Mouse (Mus musculus): Measurements from ENCODE around the gene Sgpp2. TPM values are rescaled to one million over a fixed set of nuclear protein-coding genes. Genes with fewer than 3 reads are reported as not detected.

Sgpp2 gene
- polyA plus RNA-seq, 1 experiment from 2014 or later, result 20.0 TPM

- Histone ChIP-seq H3K9ac (no peak overlapping the region), H3K9me3 (replicated peaks) (no peaks in the 10 kb centered on the region), H3K4me3 (replicated peaks) (no peak overlapping the region), H3K36me3 (no peaks in the 10 kb centered on the region), H3K4me1 (peaks cover 37% of the 10 kb centered on the region), H3K27ac (no peak overlapping the region), H3K27me3 (no peaks in the 10 kb centered on the region), H3K4me2 (no peak overlapping the region)
- 40% methylated on average over 5 of the region's 5 CpGs for WGBS
- no peak for ATAC-seq (replicated peaks; ENCODE audit: low FRiP score)
Observed at GRCm38 (mm10) chr1:78340584-78340983, 30.4 kb downstream of the Sgpp2 start.

GRCm38 (mm10) chr1:78347317-78347806 lies 37.2 kb downstream of the Sgpp2 start:
- Histone ChIP-seq H3K36me3 (no peaks in the 10 kb centered on the region), H3K4me3 (replicated peaks) (no peak overlapping the region), H3K9ac (no peak overlapping the region), H3K4me1 (peaks cover 5% of the 10 kb centered on the region), H3K27ac (no peak overlapping the region), H3K9me3 (replicated peaks) (no peaks in the 10 kb centered on the region), H3K4me2 (no peak overlapping the region), H3K27me3 (no peaks in the 10 kb centered on the region)
- WGBS, result 82% methylated on average over 12 of the region's 12 CpGs
- ATAC-seq (replicated peaks; ENCODE audit: low FRiP score), result no peak

GRCm38 (mm10) chr1:78349219-78349618 lies 39.1 kb downstream of the Sgpp2 start:
- 88% methylated on average over 1 of the region's 1 CpGs for WGBS
- no peak overlapping the region for H3K4me3 ChIP-seq (replicated peaks)
- no peaks in the 10 kb centered on the region for H3K36me3 ChIP-seq
- no peak for ATAC-seq (replicated peaks; ENCODE audit: low FRiP score)
- H3K27ac ChIP-seq, result peak overlapping the region; percentile 34; the same call in 1 of the 2 replicates
- H3K9me3 ChIP-seq (replicated peaks), result no peaks in the 10 kb centered on the region
- no peaks in the 10 kb centered on the region for H3K27me3 ChIP-seq
- H3K4me1 ChIP-seq, result peaks cover 5% of the 10 kb centered on the region
- no peak overlapping the region for H3K4me2 ChIP-seq
- H3K9ac ChIP-seq, result no peak overlapping the region

GRCm38 (mm10) chr1:78353254-78353653 lies 43.1 kb downstream of the Sgpp2 start:
- no peak overlapping the region for H3K27ac ChIP-seq
- H3K4me1 ChIP-seq, result peaks cover 35% of the 10 kb centered on the region
- no peaks in the 10 kb centered on the region for H3K36me3 ChIP-seq
- H3K9me3 ChIP-seq (replicated peaks), result no peaks in the 10 kb centered on the region
- H3K4me3 ChIP-seq (replicated peaks), result no peak overlapping the region
- H3K27me3 ChIP-seq, result no peaks in the 10 kb centered on the region
- WGBS, result 87% methylated on average over 1 of the region's 1 CpGs
- no peak for ATAC-seq (replicated peaks; ENCODE audit: low FRiP score)
- H3K4me2 ChIP-seq, result no peak overlapping the region
- H3K9ac ChIP-seq, result no peak overlapping the region

- H3K36me3 ChIP-seq, result no peaks in the 10 kb centered on the region
- no peak overlapping the region for H3K9ac ChIP-seq
- 26% methylated on average over 4 of the region's 4 CpGs for WGBS
- no peak overlapping the region for H3K4me2 ChIP-seq
- peaks cover 31% of the 10 kb centered on the region for H3K4me1 ChIP-seq
- H3K4me3 ChIP-seq (replicated peaks), result no peak overlapping the region
- no peaks in the 10 kb centered on the region for H3K9me3 ChIP-seq (replicated peaks)
- H3K27ac ChIP-seq, result no peak overlapping the region
- ATAC-seq (replicated peaks; ENCODE audit: low FRiP score), result no peak; the same call in 1 of the 2 replicates
- H3K27me3 ChIP-seq, result no peaks in the 10 kb centered on the region
Observed at GRCm38 (mm10) chr1:78355123-78355522, 45.0 kb downstream of the Sgpp2 start.

GRCm38 (mm10) chr1:78357415-78357814 lies 47.3 kb downstream of the Sgpp2 start:
- peaks cover 31% of the 10 kb centered on the region for H3K4me1 ChIP-seq
- no peak overlapping the region for H3K4me2 ChIP-seq
- H3K9ac ChIP-seq, result no peak overlapping the region
- no peaks in the 10 kb centered on the region for H3K27me3 ChIP-seq
- H3K36me3 ChIP-seq, result no peaks in the 10 kb centered on the region
- H3K9me3 ChIP-seq (replicated peaks), result no peaks in the 10 kb centered on the region
- ATAC-seq (replicated peaks; ENCODE audit: low FRiP score), result no peak; the same call in 1 of the 2 replicates
- H3K4me3 ChIP-seq (replicated peaks), result no peak overlapping the region
- 0 out of 2 replicates have a peak overlapping the region, but pooled peaks have one; percentile 9 for H3K27ac ChIP-seq
- 49% methylated on average over 4 of the region's 4 CpGs for WGBS

- H3K4me2 ChIP-seq, result no peak overlapping the region
- WGBS, result 63% methylated on average over 1 of the region's 1 CpGs
- H3K4me1 ChIP-seq, result peaks cover 33% of the 10 kb centered on the region
- no peak overlapping the region for H3K4me3 ChIP-seq (replicated peaks)
- H3K9me3 ChIP-seq (replicated peaks), result no peaks in the 10 kb centered on the region
- H3K27me3 ChIP-seq, result no peaks in the 10 kb centered on the region
- H3K36me3 ChIP-seq, result no peaks in the 10 kb centered on the region
- H3K27ac ChIP-seq, result 0 out of 2 replicates have a peak overlapping the region, but pooled peaks have one; percentile 9
- ATAC-seq (replicated peaks; ENCODE audit: low FRiP score), result no peak
- H3K9ac ChIP-seq, result no peak overlapping the region
Observed at GRCm38 (mm10) chr1:78357868-78358267, 47.7 kb downstream of the Sgpp2 start.

- H3K9ac ChIP-seq, result no peak overlapping the region
- peak; percentile 86 for ATAC-seq (replicated peaks; ENCODE audit: low FRiP score)
- no peak overlapping the region for H3K4me2 ChIP-seq
- no peak overlapping the region for H3K4me3 ChIP-seq (replicated peaks)
- H3K36me3 ChIP-seq, result no peaks in the 10 kb centered on the region
- H3K9me3 ChIP-seq (replicated peaks), result no peaks in the 10 kb centered on the region
- no peaks in the 10 kb centered on the region for H3K27me3 ChIP-seq
- peaks cover 41% of the 10 kb centered on the region for H3K4me1 ChIP-seq
- H3K27ac ChIP-seq, result peak overlapping the region; percentile 71
- WGBS, result 35% methylated on average over 13 of the region's 13 CpGs
Observed at GRCm38 (mm10) chr1:78363965-78364889, 54.1 kb downstream of the Sgpp2 start.

DNA sequence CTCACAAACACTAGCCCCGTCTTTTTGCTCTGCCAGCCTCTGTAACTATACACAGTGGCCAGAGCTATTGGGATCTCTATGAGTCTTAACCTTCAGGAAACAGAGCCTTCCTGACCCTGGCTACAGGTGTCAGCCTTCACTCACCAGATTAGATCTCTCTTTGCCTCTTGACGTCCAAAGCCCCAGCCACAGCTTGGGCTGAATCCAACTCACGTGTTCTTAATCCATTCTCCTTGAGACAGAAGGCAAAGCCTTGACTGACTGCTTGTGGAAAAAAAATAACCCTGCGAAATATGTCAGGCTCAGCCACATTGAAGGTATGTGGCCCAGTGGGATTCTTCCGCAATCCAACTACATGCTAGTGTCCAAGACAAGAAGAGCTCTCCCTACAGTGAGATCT lies 57.7 kb downstream of the Sgpp2 start:
- H3K27ac ChIP-seq, result peak overlapping the region; percentile 42; the same call in 1 of the 2 replicates
- no peak overlapping the region for H3K9ac ChIP-seq
- no peaks in the 10 kb centered on the region for H3K36me3 ChIP-seq
- H3K4me2 ChIP-seq, result no peak overlapping the region
- no peaks in the 10 kb centered on the region for H3K9me3 ChIP-seq (replicated peaks)
- H3K4me1 ChIP-seq, result peaks cover 47% of the 10 kb centered on the region
- H3K27me3 ChIP-seq, result no peaks in the 10 kb centered on the region
- no peak overlapping the region for H3K4me3 ChIP-seq (replicated peaks)
- ATAC-seq (replicated peaks; ENCODE audit: low FRiP score), result no peak
- WGBS, result 60% methylated on average over 5 of the region's 5 CpGs

DNA sequence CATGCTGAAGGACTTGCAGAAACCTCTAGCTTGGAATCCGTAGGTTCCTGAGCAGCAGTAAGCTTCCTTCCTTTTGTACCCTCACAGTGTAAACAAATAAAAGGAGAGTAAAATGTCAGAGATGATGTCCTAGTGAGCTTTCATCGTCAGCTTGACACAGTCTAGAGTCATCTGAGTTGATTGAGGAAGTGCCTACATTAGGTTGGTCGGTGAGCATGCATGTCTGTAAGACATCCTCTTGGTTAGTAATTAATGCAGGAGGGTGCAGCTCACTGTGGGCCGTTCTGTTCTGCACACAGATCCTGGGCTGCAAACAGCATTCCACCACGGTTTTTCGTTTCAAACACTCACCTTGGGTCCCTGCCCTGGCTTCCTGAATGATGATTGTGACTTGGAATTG lies 60.0 kb downstream of the Sgpp2 start:
- no peak for ATAC-seq (replicated peaks; ENCODE audit: low FRiP score)
- Histone ChIP-seq H3K4me3 (replicated peaks) (no peak overlapping the region), H3K9ac (no peak overlapping the region), H3K27ac (no peak overlapping the region), H3K27me3 (no peaks in the 10 kb centered on the region), H3K4me1 (peaks cover 30% of the 10 kb centered on the region), H3K36me3 (no peaks in the 10 kb centered on the region), H3K4me2 (no peak overlapping the region), H3K9me3 (replicated peaks) (no peaks in the 10 kb centered on the region)
- WGBS, result 27% methylated on average over 6 of the region's 6 CpGs

DNA sequence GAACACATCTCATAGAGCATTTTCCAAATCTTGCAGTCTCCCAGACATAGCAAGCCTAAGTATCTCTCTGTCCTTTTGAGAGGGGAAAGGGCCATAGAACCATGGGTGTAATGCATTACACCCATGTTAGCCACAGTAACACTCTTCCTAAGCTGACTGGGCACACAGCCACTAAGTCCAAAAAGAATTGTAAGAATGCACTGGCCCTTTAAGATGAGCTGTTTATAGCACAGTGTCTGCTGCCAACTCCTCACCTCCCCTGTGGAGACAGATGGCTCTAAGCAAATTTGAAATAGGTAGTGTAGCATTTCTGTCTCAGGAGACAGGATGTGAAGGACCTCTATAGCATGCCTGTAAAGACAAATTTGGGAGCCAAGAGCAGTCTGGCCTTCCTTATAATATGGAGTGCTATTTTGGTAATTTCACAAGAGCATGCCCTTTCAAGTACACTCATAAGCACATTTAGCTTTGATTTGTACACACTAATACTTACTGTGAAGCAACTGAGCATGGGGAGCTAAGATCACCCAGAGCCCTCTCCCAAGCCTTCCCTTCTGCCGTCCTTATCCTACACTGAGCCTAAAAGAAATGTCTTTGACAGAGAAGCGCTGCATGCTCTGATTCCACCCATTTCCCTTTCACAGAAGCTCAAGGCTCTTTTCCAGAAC lies 61.6 kb downstream of the Sgpp2 start:
- ATAC-seq (replicated peaks; ENCODE audit: low FRiP score), result no peak
- Histone ChIP-seq H3K4me2 (no peak overlapping the region), H3K4me3 (replicated peaks) (no peak overlapping the region), H3K27ac (no peak overlapping the region), H3K36me3 (no peaks in the 10 kb centered on the region), H3K9me3 (replicated peaks) (no peaks in the 10 kb centered on the region), H3K27me3 (no peaks in the 10 kb centered on the region), H3K4me1 (peaks cover 23% of the 10 kb centered on the region), H3K9ac (no peak overlapping the region)
- WGBS, result 86% methylated on average over 2 of the region's 2 CpGs

DNA sequence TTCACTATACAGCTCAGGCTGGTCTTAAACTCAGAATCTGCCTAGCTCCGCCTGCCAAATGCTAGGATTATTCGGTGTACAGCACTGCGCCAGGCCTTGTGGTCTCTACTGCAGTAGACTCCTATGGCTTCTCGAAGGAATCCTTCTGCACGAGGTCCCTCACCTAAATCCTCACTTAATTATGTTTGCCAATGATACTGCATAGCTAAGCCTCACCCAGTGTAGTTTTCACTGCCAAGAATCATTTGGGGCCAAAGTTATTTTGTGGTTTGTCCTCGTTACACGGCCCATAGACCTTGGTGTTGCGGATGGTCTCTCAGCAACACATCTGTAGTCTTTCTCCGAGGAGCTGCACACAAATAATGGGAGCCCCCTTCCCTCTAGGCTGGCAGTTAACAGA lies 62.2 kb downstream of the Sgpp2 start:
- Histone ChIP-seq H3K4me3 (replicated peaks) (no peak overlapping the region), H3K9me3 (replicated peaks) (no peaks in the 10 kb centered on the region), H3K36me3 (no peaks in the 10 kb centered on the region), H3K9ac (no peak overlapping the region), H3K27me3 (no peaks in the 10 kb centered on the region), H3K4me2 (no peak overlapping the region), H3K4me1 (peaks cover 16% of the 10 kb centered on the region), H3K27ac (no peak overlapping the region)
- no peak for ATAC-seq (replicated peaks; ENCODE audit: low FRiP score)
- 90% methylated on average over 9 of the region's 9 CpGs for WGBS
